Mouse (Mus musculus) kidney, postnatal 0 days (tissue): ENCODE results near the gene Naa35. TPM values are rescaled to one million over a fixed set of nuclear protein-coding genes. Genes with fewer than 3 reads are reported as not detected.

Source experiments
- ATAC-seq: fragments of 200-750 bp; cut with Nextera tagmentation; replicated peaks from 2 replicates; pipeline ENCODE4 v1.8.0; 2017; ENCODE audit warnings: low read depth, moderate number of reproducible peaks, moderate TSS enrichment, moderate library complexity; ENCODE audit not compliant: low FRiP score
- DNase-seq: peaks from one replicate; pipeline ENCODE4 v3.0.0-alpha.2; 2016; ENCODE audit warnings: low spot score
- H3K27ac ChIP-seq: fragments of 300-500 bp; sonication (generic); 2 replicates; pipeline ENCODE4 v1.5.1; 2014; ENCODE audit warnings: mild to moderate bottlenecking
- H3K27me3 ChIP-seq: fragments of 300-500 bp; sonication (generic); 2 replicates; pipeline ENCODE4 v1.6.1; 2014; ENCODE audit warnings: low read length, mixed read lengths; ENCODE audit not compliant: insufficient read depth
- H3K36me3 ChIP-seq: fragments of 300-500 bp; sonication (generic); 2 replicates; pipeline ENCODE4 v1.6.1; 2014; ENCODE audit warnings: low read length, mixed read lengths; ENCODE audit not compliant: insufficient read depth
- H3K4me1 ChIP-seq: fragments of 300-500 bp; sonication (generic); replicated peaks from 2 replicates; pipeline ENCODE4 v1.6.1; 2014; ENCODE audit warnings: antibody characterized with exemption, low read length, mixed read lengths; ENCODE audit not compliant: insufficient read depth
- H3K4me2 ChIP-seq: fragments of 300-500 bp; sonication (generic); 2 replicates; pipeline ENCODE4 v1.6.1; 2014; ENCODE audit warnings: mild to moderate bottlenecking, low read length, moderate library complexity, mixed read lengths
- H3K4me3 ChIP-seq: fragments of 300-500 bp; sonication (generic); replicated peaks from 2 replicates; pipeline ENCODE4 v1.5.1; 2014; ENCODE audit warnings: low read depth, low read length
- H3K9ac ChIP-seq: fragments of 300-500 bp; sonication (generic); 2 replicates; pipeline ENCODE4 v1.6.1; 2014; ENCODE audit warnings: low read depth, low read length
- H3K9me3 ChIP-seq: fragments of 300-500 bp; sonication (generic); replicated peaks from 2 replicates; pipeline ENCODE4 v1.6.1; 2016; ENCODE audit warnings: low read length, inconsistent platforms, mixed read lengths
- CTCF ChIP-seq: IDR thresholded peaks from 2 replicates; pipeline ENCODE4 v1.5.1; 2016; ENCODE audit warnings: antibody characterized with exemption, low read depth, mild to moderate bottlenecking, moderate library complexity
- WGBS: fragments of 180-500 bp; shearing (Covaris S2); extraction: QIAGEN DNeasy Blood & Tissue Kit; methylation state at CpG from one replicate; pipeline ENCODE4 v1.1.7; 2014; 5-methylcytosine and 5-hydroxymethylcytosine counted together
- polyA plus RNA-seq: library from polyadenylated mRNA; unstranded; fragments of >200 nt; fragmentation: Nextera tagmentation; extraction: Ambion mirVana; gene quantifications from 2 replicates; pipeline ENCODE4 v1.2.1, GENCODE M21; 2015

Naa35 gene
- polyA plus RNA-seq, 1 experiment from 2014 or later = 91.9 TPM

DNA sequence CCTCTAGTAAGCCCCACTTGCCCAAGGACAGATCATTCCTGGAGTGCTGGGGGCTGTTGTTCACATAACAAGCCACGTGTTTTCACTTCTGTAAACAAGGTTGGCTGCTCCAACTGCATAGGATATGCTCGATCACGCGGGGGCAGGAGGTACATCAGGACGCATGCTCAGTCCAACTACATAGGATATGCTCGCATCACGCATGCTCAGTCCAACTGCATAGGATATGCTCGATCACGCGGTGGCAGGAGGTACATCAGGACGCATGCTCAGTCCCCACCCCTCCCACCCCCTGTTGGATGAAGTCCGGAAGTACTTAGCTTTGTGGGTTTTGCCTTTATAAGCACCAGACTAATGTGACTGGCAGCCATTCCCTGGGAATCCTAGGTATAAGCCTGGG, 76.9 kb downstream of the Naa35 start:
- WGBS = 95% methylated on average over 12 of the region's 12 CpGs
- no peaks in the 10 kb centered on the region for H3K27me3 ChIP-seq
- TF ChIP-seq CTCF = no peak
- DNase-seq (no peak), ATAC-seq (no peak)
- no peak overlapping the region for H3K4me3 ChIP-seq
- H3K4me1 ChIP-seq = no peaks in the 10 kb centered on the region
- no peak overlapping the region for H3K4me2 ChIP-seq
- H3K36me3 ChIP-seq = 0 out of 2 replicates have a peak, but pooled peaks cover 9% of the 10 kb centered on the region
- no peak overlapping the region for H3K9ac ChIP-seq
- H3K9me3 ChIP-seq = no peaks in the 10 kb centered on the region
- no peak overlapping the region for H3K27ac ChIP-seq

DNA sequence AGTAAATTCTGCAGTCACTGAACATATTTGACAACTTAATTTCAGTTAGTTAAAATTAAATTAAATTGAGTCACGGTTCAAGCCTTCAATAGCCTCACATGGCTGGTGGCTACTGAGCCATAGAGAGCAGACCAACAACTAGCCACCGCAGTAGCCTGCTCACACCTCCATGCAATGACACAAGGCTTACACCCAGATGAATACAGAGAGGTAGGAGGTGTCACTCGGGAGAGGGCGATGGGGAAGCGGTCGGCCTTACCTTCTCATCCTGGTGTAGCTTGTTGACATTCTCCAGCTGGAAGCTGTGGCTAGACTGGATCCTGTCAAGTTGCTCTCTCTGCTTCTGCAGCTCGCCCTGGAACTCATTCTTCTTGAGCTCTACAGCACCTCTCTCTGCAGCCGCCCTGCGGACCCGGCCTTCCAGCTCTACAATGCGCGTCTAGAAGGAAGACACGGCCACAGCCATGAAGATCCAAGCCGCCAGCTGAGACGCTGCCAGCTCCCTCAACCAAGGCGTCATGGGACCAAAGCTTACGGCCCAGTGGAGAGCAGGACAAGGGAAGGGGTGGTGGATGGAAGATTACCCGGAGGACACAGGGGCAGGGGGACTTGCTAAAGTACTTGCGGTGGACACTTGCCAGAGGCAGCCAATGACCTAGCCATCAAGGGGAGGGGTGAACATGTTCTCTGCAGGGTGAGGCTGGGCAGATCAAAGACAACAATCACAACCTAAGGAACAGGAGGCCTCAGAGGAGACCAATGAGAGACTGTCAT, 79.1 kb downstream of the Naa35 start:
- no peak overlapping the region for H3K9ac ChIP-seq
- no peak for TF ChIP-seq CTCF
- ATAC-seq = no peak

DNA sequence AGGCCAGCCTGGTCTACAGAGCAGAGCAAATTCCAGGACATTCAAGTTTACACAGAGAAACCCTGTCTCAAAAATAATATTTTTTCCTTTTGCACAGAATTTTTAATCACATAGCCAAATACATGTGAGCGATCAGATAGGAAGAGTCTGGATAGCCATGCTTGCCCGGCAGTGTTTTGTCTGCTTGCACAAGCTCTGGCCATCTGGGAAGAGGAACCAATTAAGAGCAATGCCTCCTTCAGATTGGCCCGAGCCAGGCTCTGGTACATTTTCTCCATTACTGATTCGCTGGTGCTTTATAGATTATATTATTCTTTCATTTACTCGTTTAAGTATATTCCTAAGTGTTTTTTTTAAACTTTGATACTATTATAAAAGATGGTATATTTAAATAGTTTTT, 82.7 kb downstream of the Naa35 start:
- no peaks in the 10 kb centered on the region for H3K9me3 ChIP-seq
- H3K36me3 ChIP-seq = 0 out of 2 replicates have a peak, but pooled peaks cover 7% of the 10 kb centered on the region
- ATAC-seq (no peak), DNase-seq (no peak)
- no peaks in the 10 kb centered on the region for H3K4me1 ChIP-seq
- WGBS = 93% methylated on average over 5 of the region's 5 CpGs
- no peak overlapping the region for H3K4me2 ChIP-seq
- H3K27me3 ChIP-seq = no peaks in the 10 kb centered on the region
- H3K4me3 ChIP-seq = no peak overlapping the region
- no peak overlapping the region for H3K9ac ChIP-seq
- no peak overlapping the region for H3K27ac ChIP-seq
- TF ChIP-seq CTCF = no peak

More for the DNA sequence above, 79.1 kb downstream of the Naa35 start:
- Histone ChIP-seq H3K4me3 (no peak overlapping the region), H3K9me3 (no peaks in the 10 kb centered on the region), H3K27ac (no peak overlapping the region), H3K27me3 (no peaks in the 10 kb centered on the region), H3K4me1 (no peaks in the 10 kb centered on the region), H3K36me3 (0 out of 2 replicates have a peak, but pooled peaks cover 7% of the 10 kb centered on the region), H3K4me2 (no peak overlapping the region)
- 68% methylated on average over 19 of the region's 19 CpGs for WGBS
- no peak for DNase-seq

GRCm38 (mm10) chr13:59668501-59669093, 83.5 kb downstream of the Naa35 start:
- Histone ChIP-seq H3K36me3 (0 out of 2 replicates have a peak, but pooled peaks cover 7% of the 10 kb centered on the region), H3K4me2 (no peak overlapping the region), H3K27me3 (no peaks in the 10 kb centered on the region), H3K27ac (no peak overlapping the region), H3K9me3 (no peaks in the 10 kb centered on the region), H3K9ac (no peak overlapping the region), H3K4me1 (no peaks in the 10 kb centered on the region), H3K4me3 (no peak overlapping the region)
- 34% methylated on average over 11 of the region's 11 CpGs for WGBS
- DNase-seq (no peak), ATAC-seq (no peak)
- TF ChIP-seq CTCF = no peak

DNA sequence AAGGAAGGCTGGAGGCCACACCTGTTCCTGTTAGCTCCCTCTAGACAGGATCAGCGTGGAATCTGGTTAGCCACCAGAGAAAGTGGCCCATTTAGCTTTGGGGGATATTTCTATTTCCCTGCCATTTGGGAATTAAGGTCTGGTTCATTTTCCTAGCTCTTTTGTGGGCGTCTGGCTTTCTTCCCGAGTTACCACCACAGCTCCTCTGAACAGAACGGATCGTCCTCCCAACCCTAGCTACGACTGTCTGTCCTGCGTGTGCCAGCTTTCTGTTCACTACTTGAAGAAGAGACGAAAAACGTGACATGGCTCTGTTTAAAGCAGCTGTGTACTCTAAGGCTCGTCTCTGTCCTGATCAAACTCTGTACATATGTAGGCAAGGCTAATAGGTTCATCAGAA, 84.9 kb downstream of the Naa35 start:
- no peak for TF ChIP-seq CTCF
- Histone ChIP-seq H3K9me3 (no peaks in the 10 kb centered on the region), H3K9ac (no peak overlapping the region), H3K4me1 (no peaks in the 10 kb centered on the region), H3K27ac (no peak overlapping the region), H3K4me2 (no peak overlapping the region), H3K27me3 (no peaks in the 10 kb centered on the region), H3K4me3 (no peak overlapping the region), H3K36me3 (0 out of 2 replicates have a peak, but pooled peaks cover 2% of the 10 kb centered on the region)
- WGBS = 86% methylated on average over 10 of the region's 10 CpGs
- DNase-seq (no peak), ATAC-seq (no peak)

GRCm38 (mm10) chr13:59671521-59671920, 86.5 kb downstream of the Naa35 start:
- Histone ChIP-seq H3K27ac (no peak overlapping the region), H3K4me3 (no peak overlapping the region), H3K9me3 (no peaks in the 10 kb centered on the region), H3K9ac (no peak overlapping the region), H3K4me1 (no peaks in the 10 kb centered on the region), H3K36me3 (0 out of 2 replicates have a peak, but pooled peaks cover 2% of the 10 kb centered on the region), H3K27me3 (no peaks in the 10 kb centered on the region), H3K4me2 (no peak overlapping the region)
- 73% methylated on average over 2 of the region's 2 CpGs for WGBS
- DNase-seq (no peak), ATAC-seq (no peak)
- TF ChIP-seq CTCF = no peak
